Mouse (Mus musculus) heart, embryonic 16.5 days (tissue): ENCODE data around the gene Atp6v1c2. TPM values are rescaled to one million over a fixed set of nuclear protein-coding genes. Genes with fewer than 3 reads are reported as not detected.

Experiments used
- ATAC-seq: fragments of 200-750 bp; cut with Nextera tagmentation; replicated peaks from 2 replicates; pipeline ENCODE4 v1.8.0; 2017; ENCODE audit warnings: moderate number of reproducible peaks; ENCODE audit not compliant: insufficient read depth, low FRiP score; ENCODE audit errors: extremely low read depth
- H3K27ac ChIP-seq: fragments of 300-500 bp; sonication (generic); 2 replicates; pipeline ENCODE4 v1.5.1; 2014; ENCODE audit warnings: mild to moderate bottlenecking, low read length, control low read depth, moderate library complexity
- H3K27me3 ChIP-seq: fragments of 300-500 bp; sonication (generic); 2 replicates; pipeline ENCODE4 v1.6.1; 2014; ENCODE audit warnings: low read length, mixed read lengths; ENCODE audit not compliant: control insufficient read depth, insufficient read depth
- H3K36me3 ChIP-seq: fragments of 300-500 bp; sonication (generic); 2 replicates; pipeline ENCODE4 v1.6.1; 2014; ENCODE audit not compliant: control insufficient read depth, insufficient read depth
- H3K4me1 ChIP-seq: fragments of 300-500 bp; sonication (generic); 2 replicates; pipeline ENCODE4 v1.6.1; 2014; ENCODE audit warnings: low read length, mixed read lengths; ENCODE audit not compliant: control insufficient read depth, insufficient read depth
- H3K4me2 ChIP-seq: fragments of 300-500 bp; sonication (generic); 2 replicates; pipeline ENCODE4 v1.6.1; 2014; ENCODE audit warnings: low read depth, mild to moderate bottlenecking, control low read depth, low read length
- H3K4me3 ChIP-seq: fragments of 300-500 bp; sonication (generic); 2 replicates; pipeline ENCODE4 v1.5.1; 2014; ENCODE audit warnings: mild to moderate bottlenecking, control low read depth, low read length
- H3K9ac ChIP-seq: fragments of 300-500 bp; sonication (generic); 2 replicates; pipeline ENCODE4 v1.6.1; 2014; ENCODE audit warnings: low read length, control low read depth
- H3K9me3 ChIP-seq: fragments of 300-500 bp; sonication (generic); replicated peaks from 2 replicates; pipeline ENCODE4 v1.6.1; 2016; ENCODE audit warnings: low read length; ENCODE audit not compliant: control insufficient read depth
- WGBS: fragments of 180-500 bp; shearing (Covaris S2); extraction: QIAGEN DNeasy Blood & Tissue Kit; methylation state at CpG from one replicate; pipeline ENCODE4 v1.1.7; 2014; 5-methylcytosine and 5-hydroxymethylcytosine counted together
- polyA plus RNA-seq: library from polyadenylated mRNA; unstranded; fragments of >200 nt; fragmentation: Nextera tagmentation; extraction: Ambion mirVana; gene quantifications from 2 replicates; pipeline ENCODE4 v1.2.1, GENCODE M21; 2015

The Atp6v1c2 gene
- polyA plus RNA-seq, 1 experiment from 2014 or later = 0.46 TPM

GRCm38 (mm10) chr12:17308246-17308645, 20.9 kb downstream of the Atp6v1c2 start:
- H3K4me1 ChIP-seq = no peaks in the 10 kb centered on the region
- 60% methylated on average over 4 of the region's 4 CpGs for WGBS
- no peak overlapping the region for H3K4me2 ChIP-seq
- H3K4me3 ChIP-seq = no peak overlapping the region
- H3K27ac ChIP-seq = no peak overlapping the region
- no peaks in the 10 kb centered on the region for H3K27me3 ChIP-seq
- no peak for ATAC-seq
- H3K9me3 ChIP-seq = no peaks in the 10 kb centered on the region
- no peak overlapping the region for H3K9ac ChIP-seq
- no peaks in the 10 kb centered on the region for H3K36me3 ChIP-seq

GRCm38 (mm10) chr12:17305445-17305844, 23.7 kb downstream of the Atp6v1c2 start:
- no peak overlapping the region for H3K4me3 ChIP-seq
- H3K9ac ChIP-seq = no peak overlapping the region
- H3K9me3 ChIP-seq = no peaks in the 10 kb centered on the region
- H3K36me3 ChIP-seq = no peaks in the 10 kb centered on the region
- no peak for ATAC-seq
- H3K27ac ChIP-seq = no peak overlapping the region
- no peak overlapping the region for H3K4me2 ChIP-seq
- 78% methylated on average over 7 of the region's 7 CpGs for WGBS
- no peaks in the 10 kb centered on the region for H3K4me1 ChIP-seq
- H3K27me3 ChIP-seq = no peaks in the 10 kb centered on the region

DNA sequence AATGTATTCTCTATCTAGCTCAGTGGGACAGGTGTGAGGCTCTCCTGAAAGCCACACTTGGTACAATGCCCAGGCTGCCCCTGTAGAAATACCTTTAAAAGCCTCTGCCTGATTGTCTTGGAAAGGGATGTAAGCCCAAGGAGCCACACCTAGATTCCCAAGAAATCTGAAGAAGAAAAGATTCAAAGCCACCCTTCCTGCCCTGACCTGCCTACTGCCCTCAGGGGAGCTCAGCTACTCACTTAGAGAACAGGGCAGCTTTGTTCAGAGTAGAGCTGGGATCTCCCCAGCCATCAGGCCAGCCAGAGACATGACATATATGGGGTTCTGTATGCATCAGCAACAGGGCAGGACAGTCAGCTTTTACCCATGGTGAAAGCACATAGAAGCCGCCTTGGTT, 29.3 kb downstream of the Atp6v1c2 start:
- WGBS = 82% methylated on average over 1 of the region's 1 CpGs
- ATAC-seq = no peak
- Histone ChIP-seq H3K4me1 (no peaks in the 10 kb centered on the region), H3K27me3 (no peaks in the 10 kb centered on the region), H3K9ac (no peak overlapping the region), H3K4me2 (no peak overlapping the region), H3K4me3 (no peak overlapping the region), H3K27ac (no peak overlapping the region), H3K9me3 (no peaks in the 10 kb centered on the region), H3K36me3 (no peaks in the 10 kb centered on the region)

DNA sequence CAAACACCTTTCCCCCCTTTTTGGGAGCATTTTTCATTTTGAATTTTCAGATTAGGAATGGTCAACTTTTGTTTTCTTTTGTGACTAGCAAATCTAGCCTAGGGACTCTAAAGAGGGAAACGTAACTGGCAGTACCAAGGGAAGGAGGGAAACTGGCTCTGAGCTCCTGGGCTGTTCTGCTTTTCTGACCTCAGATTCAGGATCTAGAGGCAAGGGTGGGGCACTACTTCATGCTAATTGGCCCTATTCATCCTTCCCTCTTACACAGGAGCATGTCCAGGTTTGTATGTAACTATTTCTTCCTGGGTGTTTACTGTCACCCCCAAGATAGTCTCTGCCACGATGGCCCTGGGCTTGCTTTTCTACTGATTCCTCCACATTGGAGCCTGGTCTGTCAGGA, 32.3 kb downstream of the Atp6v1c2 start:
- no peak overlapping the region for H3K27ac ChIP-seq
- no peak overlapping the region for H3K4me2 ChIP-seq
- H3K9me3 ChIP-seq = no peaks in the 10 kb centered on the region
- H3K9ac ChIP-seq = no peak overlapping the region
- no peak for ATAC-seq
- H3K4me1 ChIP-seq = no peaks in the 10 kb centered on the region
- no peak overlapping the region for H3K4me3 ChIP-seq
- no peaks in the 10 kb centered on the region for H3K27me3 ChIP-seq
- 71% methylated on average over 2 of the region's 2 CpGs for whole genome bisulfite sequencing
- no peaks in the 10 kb centered on the region for H3K36me3 ChIP-seq

DNA sequence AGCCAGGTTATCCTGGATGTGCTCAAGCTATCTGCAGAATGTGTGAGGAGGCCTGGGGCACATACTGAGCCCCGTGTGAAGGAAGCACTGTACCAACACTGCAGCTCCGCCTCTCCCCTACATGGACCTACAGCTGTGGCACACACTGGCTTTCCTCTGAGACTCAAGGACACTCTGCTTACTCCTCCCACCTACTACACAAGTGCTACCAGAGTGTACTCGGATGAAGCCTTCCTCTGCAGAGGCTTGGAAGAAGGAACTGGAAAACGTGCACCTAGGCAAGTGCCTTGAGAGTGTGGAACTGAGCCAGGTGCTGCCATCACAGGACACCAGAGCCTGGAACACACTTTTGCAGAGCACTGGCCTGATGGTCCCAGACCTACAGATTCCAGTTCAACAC, 38.6 kb downstream of the Atp6v1c2 start:
- no peaks in the 10 kb centered on the region for H3K27me3 ChIP-seq
- H3K4me1 ChIP-seq = peaks cover 5% of the 10 kb centered on the region; the same call in 1 of the 2 replicates
- 47% methylated on average over 4 of the region's 4 CpGs for WGBS
- H3K9ac ChIP-seq = no peak overlapping the region
- no peak overlapping the region for H3K4me2 ChIP-seq
- H3K27ac ChIP-seq = no peak overlapping the region
- H3K36me3 ChIP-seq = no peaks in the 10 kb centered on the region
- H3K4me3 ChIP-seq = no peak overlapping the region
- no peaks in the 10 kb centered on the region for H3K9me3 ChIP-seq
- no peak for ATAC-seq

DNA sequence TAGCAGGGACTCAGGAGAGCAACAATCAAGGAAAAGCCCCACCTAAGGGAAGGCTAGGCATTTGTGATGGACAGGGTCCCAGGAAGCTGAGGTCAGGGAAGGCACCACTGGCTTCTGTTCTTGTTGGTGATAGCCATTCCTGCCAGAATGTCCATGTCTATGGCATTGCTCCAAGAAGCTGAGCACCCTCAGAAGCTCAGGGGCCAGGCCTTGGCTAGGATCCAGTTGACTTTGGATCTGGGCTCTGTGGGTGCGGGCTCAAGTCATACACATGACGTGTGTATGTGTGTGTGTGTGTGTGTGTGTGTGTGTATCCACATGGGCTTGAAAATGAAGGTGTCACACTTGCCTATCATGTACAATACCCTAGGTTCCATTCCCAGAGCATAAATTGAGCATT, 39.2 kb downstream of the Atp6v1c2 start:
- Histone ChIP-seq H3K36me3 (peaks cover 4% of the 10 kb centered on the region), H3K4me2 (no peak overlapping the region), H3K27me3 (no peaks in the 10 kb centered on the region), H3K9ac (no peak overlapping the region), H3K4me1 (peaks cover 5% of the 10 kb centered on the region; the same call in 1 of the 2 replicates), H3K4me3 (no peak overlapping the region), H3K27ac (no peak overlapping the region), H3K9me3 (no peaks in the 10 kb centered on the region)
- no peak for ATAC-seq
- 42% methylated on average over 2 of the region's 2 CpGs for WGBS

- peaks cover 5% of the 10 kb centered on the region; the same call in 1 of the 2 replicates for H3K4me1 ChIP-seq
- H3K4me2 ChIP-seq = no peak overlapping the region
- no peak overlapping the region for H3K4me3 ChIP-seq
- no peak overlapping the region for H3K27ac ChIP-seq
- peaks cover 12% of the 10 kb centered on the region for H3K36me3 ChIP-seq
- no peak for ATAC-seq
- WGBS = 74% methylated on average over 2 of the region's 2 CpGs
- no peaks in the 10 kb centered on the region for H3K27me3 ChIP-seq
- no peak overlapping the region for H3K9ac ChIP-seq
- H3K9me3 ChIP-seq = no peaks in the 10 kb centered on the region
Observed at GRCm38 (mm10) chr12:17289060-17289459, 40.1 kb downstream of the Atp6v1c2 start.

DNA sequence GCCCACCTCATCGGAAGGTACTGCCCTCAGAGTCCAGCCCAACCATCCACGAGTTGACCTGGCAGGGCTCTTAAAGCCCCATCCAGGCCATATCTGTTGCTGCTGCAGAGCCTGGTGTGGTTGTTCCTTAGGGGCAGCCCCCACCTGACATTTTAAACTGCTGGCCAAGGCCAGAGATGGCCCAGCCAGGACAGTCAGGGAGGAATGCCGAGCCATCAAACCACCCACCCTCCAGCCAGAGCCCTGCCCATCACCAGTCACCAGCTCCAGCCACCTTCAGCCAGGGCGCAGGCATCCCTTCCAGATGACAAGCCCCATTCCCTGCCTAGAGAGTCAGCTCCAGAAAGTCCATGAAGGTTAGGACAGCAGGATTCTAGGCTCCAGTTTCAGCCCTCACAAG, 40.7 kb downstream of the Atp6v1c2 start:
- Histone ChIP-seq H3K4me3 (no peak overlapping the region), H3K4me2 (no peak overlapping the region), H3K27ac (no peak overlapping the region), H3K27me3 (no peaks in the 10 kb centered on the region), H3K9ac (no peak overlapping the region), H3K4me1 (peaks cover 5% of the 10 kb centered on the region; the same call in 1 of the 2 replicates), H3K9me3 (no peaks in the 10 kb centered on the region), H3K36me3 (peaks cover 17% of the 10 kb centered on the region)
- 65% methylated on average over 4 of the region's 4 CpGs for WGBS
- ATAC-seq = no peak

DNA sequence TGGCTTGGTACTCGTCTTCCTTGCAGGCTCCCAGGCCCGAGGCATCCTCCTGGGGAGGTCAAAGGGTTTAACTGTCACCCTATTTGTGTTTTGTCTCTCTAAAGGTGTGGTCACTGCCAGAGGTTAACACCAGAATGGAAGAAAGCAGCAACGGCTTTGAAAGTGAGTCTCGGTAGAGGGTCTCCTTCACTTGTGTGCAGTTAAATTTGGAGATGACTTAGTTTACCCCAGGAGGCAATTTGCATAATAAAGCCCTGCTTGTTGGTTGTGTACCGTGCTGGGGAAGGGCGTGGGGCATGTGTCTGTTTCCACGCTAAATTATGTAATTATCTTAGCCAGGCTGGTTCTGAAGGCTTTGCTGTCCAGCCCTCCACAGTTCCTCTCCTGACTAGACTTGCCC, 55.3 kb downstream of the Atp6v1c2 start:
- H3K4me2 ChIP-seq = no peak overlapping the region
- peaks cover 7% of the 10 kb centered on the region for H3K4me1 ChIP-seq
- ATAC-seq = no peak
- peaks cover 72% of the 10 kb centered on the region for H3K36me3 ChIP-seq
- H3K27ac ChIP-seq = no peak overlapping the region
- H3K27me3 ChIP-seq = no peaks in the 10 kb centered on the region
- H3K9ac ChIP-seq = no peak overlapping the region
- no peaks in the 10 kb centered on the region for H3K9me3 ChIP-seq
- WGBS = 83% methylated on average over 7 of the region's 7 CpGs
- no peak overlapping the region for H3K4me3 ChIP-seq

DNA sequence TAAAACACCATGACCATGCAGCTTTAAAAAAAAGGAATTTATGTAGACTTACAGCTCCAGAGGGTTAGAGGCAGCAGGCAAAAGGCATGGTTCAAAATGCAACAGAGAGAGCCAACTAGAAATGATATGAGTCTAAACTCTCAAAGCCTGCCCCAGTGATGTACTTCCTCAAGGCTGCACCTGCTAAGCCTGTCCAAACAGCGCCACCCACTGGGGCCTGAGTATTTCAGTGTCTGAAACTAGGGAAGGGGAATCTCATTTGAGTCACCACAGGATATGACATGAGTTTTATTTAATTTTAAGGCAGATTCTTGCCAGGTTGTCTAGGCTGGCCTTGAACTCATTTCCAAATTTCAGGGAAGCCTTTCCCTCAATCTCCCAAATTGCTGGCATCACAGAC, 57.9 kb downstream of the Atp6v1c2 start:
- no peak for ATAC-seq
- 65% methylated on average over 1 of the region's 1 CpGs for WGBS
- H3K4me3 ChIP-seq = no peak overlapping the region

More for the DNA sequence above, 57.9 kb downstream of the Atp6v1c2 start:
- H3K4me1 ChIP-seq = peaks cover 20% of the 10 kb centered on the region
- H3K27ac ChIP-seq = no peak overlapping the region
- H3K9me3 ChIP-seq = no peaks in the 10 kb centered on the region
- H3K9ac ChIP-seq = no peak overlapping the region
- no peak overlapping the region for H3K4me2 ChIP-seq
- H3K27me3 ChIP-seq = no peaks in the 10 kb centered on the region
- H3K36me3 ChIP-seq = peaks cover 48% of the 10 kb centered on the region
